In the genomic region with DNA sequence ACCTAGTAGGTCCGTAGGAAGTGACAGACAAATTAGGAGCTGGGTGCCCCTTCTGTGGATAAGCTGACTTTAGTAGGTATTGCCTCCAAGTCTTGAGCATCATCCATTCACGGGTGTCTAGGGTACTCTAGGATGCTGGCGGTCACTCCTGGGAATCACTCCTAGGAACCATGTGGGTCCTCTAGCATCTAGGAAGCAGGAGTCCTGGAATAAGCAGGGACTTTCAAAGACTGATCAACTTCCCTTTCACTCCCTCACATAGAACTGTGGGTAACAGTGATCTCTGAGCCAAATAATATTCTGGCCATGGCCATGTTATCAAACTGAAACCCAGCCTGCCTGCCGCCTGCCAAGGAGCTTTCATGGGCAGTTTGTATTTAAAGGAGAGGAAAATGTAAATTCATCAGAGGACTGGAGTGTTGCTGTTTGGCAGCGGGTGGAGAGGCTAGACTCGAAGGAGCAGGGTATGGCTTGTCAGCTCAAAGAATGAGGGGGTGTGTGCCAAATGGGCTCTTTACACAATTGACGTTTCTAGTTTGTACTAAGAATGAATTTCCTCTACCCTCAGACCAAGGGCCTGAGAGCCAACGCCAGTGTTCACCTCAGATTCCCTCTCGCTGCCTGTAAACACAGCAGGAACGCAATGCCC, we compare ENCODE assay signal across 13 mouse cellular contexts.
DNase-seq lines count a peak whose midpoint lies in the region; ATAC-seq lines count a peak whose summit lies in the region.
"Had no signal": no experiment of that assay in that cellular context is flagged by ENCODE, and none has a peak within 500 bp of the region (broad histone marks: within the 10 kb centered on the region; RNA-seq: fewer than 3 reads in every experiment).

No protein-coding gene starts in this region.

- no peak for ATAC-seq in liver, embryonic 12.5 days
- no peak for ATAC-seq in activated CD4-positive, CD25-positive, alpha-beta regulatory T cell, adult 4 months
- ATAC-seq: inflammation-experienced regulatory T-cells, adult 6 months; liver, postnatal 0 days had no signal

- WGBS in heart, embryonic 10.5 days, result 73% methylated on average over 10 of the region's 10 CpGs
- WGBS in liver, embryonic 12.5 days (ENCODE audit: insufficient replicate concordance), result 56% methylated on average over 10 of the region's 10 CpGs

- H3K4me2 ChIP-seq in liver, embryonic 12.5 days, result no peak overlapping the region

- peak; percentile 5 for DNase-seq in adrenal gland, postnatal 14 days
- no peak for DNase-seq in adrenal gland, adult 18-20 months (ENCODE audit: low spot score in 2 of 2)
- peak; percentile 20 for DNase-seq in heart, postnatal 4 days
- DNase-seq in heart, embryonic 10.5 days (ENCODE audit: low spot score), result no peak
- DNase-seq in urinary bladder, postnatal 14 days (ENCODE audit: low spot score), result peak; percentile 16
- no peak for DNase-seq in urinary bladder, adult 2 months (ENCODE audit: low spot score)
- DNase-seq: kidney, postnatal 36 days; liver, postnatal 0 days; thymus, postnatal 36 days had no signal

- H3K4me3 ChIP-seq in heart, embryonic 10.5 days, result no peak overlapping the region
- H3K4me3 ChIP-seq in liver, embryonic 12.5 days, result no peak overlapping the region
- H3K4me3 ChIP-seq: heart, adult 2 months had no signal

- H3K9ac ChIP-seq in liver, embryonic 12.5 days, result no peak overlapping the region
- H3K9ac ChIP-seq: liver, postnatal 0 days had no signal

- H3K27ac ChIP-seq in heart, embryonic 10.5 days, result no peak overlapping the region
- no peak overlapping the region for H3K27ac ChIP-seq in liver, embryonic 12.5 days
- H3K27ac ChIP-seq: heart, adult 2 months had no signal

- H3K36me3 ChIP-seq in heart, embryonic 10.5 days, result no peaks in the 10 kb centered on the region
- no peaks in the 10 kb centered on the region for H3K36me3 ChIP-seq in liver, embryonic 12.5 days

- H3K4me1 ChIP-seq in heart, embryonic 10.5 days, result no peaks in the 10 kb centered on the region
- no peaks in the 10 kb centered on the region for H3K4me1 ChIP-seq in liver, embryonic 12.5 days

- H3K27me3 ChIP-seq in heart, embryonic 10.5 days (ENCODE audit: insufficient read depth, poor library complexity, severe bottlenecking), result no peaks in the 10 kb centered on the region
- no peaks in the 10 kb centered on the region for H3K27me3 ChIP-seq in liver, embryonic 12.5 days (replicated peaks)

- no peaks in the 10 kb centered on the region for H3K9me3 ChIP-seq in heart, embryonic 10.5 days
- no peaks in the 10 kb centered on the region for H3K9me3 ChIP-seq in liver, embryonic 12.5 days (replicated peaks)

Comparison
In these comparisons a context has a peak if more than half of its experiments do, and no peak if none do; other contexts are left out.
1. DNase-seq: peak in adrenal gland, postnatal 14 days (single experiment), heart, postnatal 4 days (single experiment) and urinary bladder, postnatal 14 days (single experiment); none in adrenal gland, adult 18-20 months (0 of 2), heart, embryonic 10.5 days (single experiment) and urinary bladder, adult 2 months (single experiment).